Mouse (Mus musculus) gastrocnemius, adult 18-20 months (tissue): Measurements from ENCODE around the gene Pa2g4. TPM values are rescaled to one million over a fixed set of nuclear protein-coding genes. Genes with fewer than 3 reads are reported as not detected.

ENCODE experiments used
- DNase-seq: peaks from one replicate; pipeline ENCODE4 v3.0.0; 2021; ENCODE audit warnings: low spot score
- total RNA-seq, 2 experiments: library from RNA; stranded (reverse); gene quantifications; 2 replicates each; pipeline ENCODE4 v1.2.3; 2021

Pa2g4 gene
- total RNA-seq, 2 experiments from 2014 or later = 35.4 to 37.6 TPM

GRCm38 (mm10) chr10:128536266-128536940 lies 29.4 kb downstream of the Pa2g4 start:
- DNase-seq = peak; percentile 93

GRCm38 (mm10) chr10:128535624-128536265 lies 30.0 kb downstream of the Pa2g4 start:
- DNase-seq = no peak

- DNase-seq = no peak
Observed at GRCm38 (mm10) chr10:128535206-128535605, 30.6 kb downstream of the Pa2g4 start.

- DNase-seq = no peak
Observed at GRCm38 (mm10) chr10:128526366-128527356, 39.1 kb downstream of the Pa2g4 start.

- peak; percentile 98 for DNase-seq
Observed at GRCm38 (mm10) chr10:128525671-128526308, 40.0 kb downstream of the Pa2g4 start, which contains the start of gene Esyt1. Gene Esyt1, minus strand, starts transcription at chr10:128525871.

- peak; percentile 51 for DNase-seq
Observed at GRCm38 (mm10) chr10:128524732-128525662, 40.8 kb downstream of the Pa2g4 start.

GRCm38 (mm10) chr10:128524111-128524731 lies 41.6 kb downstream of the Pa2g4 start:
- no peak for DNase-seq

GRCm38 (mm10) chr10:128522351-128522750 lies 43.4 kb downstream of the Pa2g4 start:
- DNase-seq = no peak

- DNase-seq = no peak
Observed at GRCm38 (mm10) chr10:128520591-128520990, 45.2 kb downstream of the Pa2g4 start.

GRCm38 (mm10) chr10:128518833-128519232 lies 47.0 kb downstream of the Pa2g4 start:
- DNase-seq = peak; percentile 59

- no peak for DNase-seq
Observed at GRCm38 (mm10) chr10:128516677-128517076, 49.1 kb downstream of the Pa2g4 start.

GRCm38 (mm10) chr10:128516029-128516428 lies 49.8 kb downstream of the Pa2g4 start:
- no peak for DNase-seq

GRCm38 (mm10) chr10:128515044-128515443 lies 50.7 kb downstream of the Pa2g4 start:
- no peak for DNase-seq

GRCm38 (mm10) chr10:128511761-128512160 lies 54.0 kb downstream of the Pa2g4 start:
- DNase-seq = no peak

GRCm38 (mm10) chr10:128511189-128511588 lies 54.6 kb downstream of the Pa2g4 start:
- DNase-seq = no peak

- no peak for DNase-seq
Observed at GRCm38 (mm10) chr10:128510301-128510700, 55.5 kb downstream of the Pa2g4 start.

GRCm38 (mm10) chr10:128509831-128510230 lies 56.0 kb downstream of the Pa2g4 start:
- DNase-seq = no peak

GRCm38 (mm10) chr10:128509203-128509602 lies 56.6 kb downstream of the Pa2g4 start:
- no peak for DNase-seq

GRCm38 (mm10) chr10:128508260-128508659 lies 57.5 kb downstream of the Pa2g4 start:
- DNase-seq = no peak
